Mouse (Mus musculus): ENCODE measurements around the gene Prcd.

DNA sequence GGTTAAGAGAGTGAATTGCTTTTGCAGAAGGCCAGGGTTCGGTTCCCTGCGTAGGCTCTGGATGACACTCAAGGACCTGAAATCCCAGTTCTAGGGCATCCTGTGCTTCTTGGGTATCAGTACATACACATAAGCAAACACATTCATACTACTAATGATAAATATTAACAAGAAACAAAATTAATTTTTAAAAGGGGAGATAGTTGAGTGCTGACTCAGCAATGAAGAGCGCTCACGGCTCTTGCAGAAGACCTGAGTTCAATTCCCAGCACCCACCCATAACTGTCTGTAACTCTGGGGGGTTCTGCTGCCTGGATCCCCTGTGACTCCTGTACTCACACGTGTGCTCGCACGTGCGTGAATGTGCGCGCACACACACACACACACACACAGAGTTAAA lies 36.3 kb downstream of the Prcd start:
- TF ChIP-seq ZNF384 (IDR thresholded peaks at IDR 0.05; ENCODE audit: low read depth, low read length) (no peak), NELFE (IDR thresholded peaks at IDR 0.05; ENCODE audit: low read depth, low read length) (no peak)
